Mouse (Mus musculus): ENCODE results near the gene Ccdc13. TPM values are rescaled to one million over a fixed set of nuclear protein-coding genes. Genes with fewer than 3 reads are reported as not detected.

Ccdc13 gene
- polyA plus RNA-seq, 1 experiment from 2014 or later, result not detected

DNA sequence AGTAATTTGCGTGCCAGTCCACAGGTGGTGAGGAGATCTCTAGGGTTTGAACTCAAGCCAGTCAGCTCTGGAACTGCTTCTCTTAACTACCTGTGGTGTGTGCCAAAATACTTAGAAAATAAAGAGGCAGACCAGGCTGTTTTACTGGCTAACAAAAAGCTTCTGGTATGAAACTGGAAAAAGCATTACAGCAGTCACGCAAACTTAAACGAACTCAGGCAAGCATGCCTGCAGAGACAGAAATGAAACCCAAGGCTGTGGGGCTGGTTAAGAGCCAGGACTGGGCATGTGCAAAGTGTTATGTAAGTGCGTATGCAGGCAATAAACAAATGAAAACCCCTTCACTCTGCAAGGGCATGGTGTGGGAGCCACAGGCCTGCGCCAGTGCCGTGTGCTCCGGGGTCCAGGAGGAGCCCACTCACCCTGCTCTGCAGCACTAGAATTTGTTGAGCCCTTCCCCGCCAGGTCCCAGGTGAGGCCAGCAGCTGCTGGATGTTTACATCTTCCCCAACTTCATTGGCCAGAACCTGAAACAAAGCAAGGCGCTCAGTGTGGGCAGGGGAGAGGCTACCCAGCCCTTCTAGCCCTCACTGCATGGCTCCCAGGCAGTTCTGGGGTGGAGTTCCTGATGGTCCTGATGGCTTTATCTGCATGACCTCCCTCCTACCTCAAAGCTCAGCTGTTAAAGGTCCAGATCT lies 20.0 kb downstream of the Ccdc13 start:
- Histone ChIP-seq H3K4me3 (ENCODE audit: low read depth, low read length) (no peak overlapping the region), H3K36me3 (replicated peaks; ENCODE audit: insufficient read depth, low read length) (no peaks in the 10 kb centered on the region), H3K27ac (ENCODE audit: low read depth) (no peak overlapping the region), H3K4me1 (ENCODE audit: insufficient read depth) (no peaks in the 10 kb centered on the region), H3K9me3 (ENCODE audit: low read length) (no peaks in the 10 kb centered on the region), H3K4me2 (ENCODE audit: low read depth, low read length) (no peak overlapping the region), H3K9ac (replicated peaks) (no peak overlapping the region), H3K27me3 (ENCODE audit: insufficient read depth, low read length) (no peaks in the 10 kb centered on the region)
- no peak for DNase-seq
- no peak for TF ChIP-seq EP300 (IDR thresholded peaks at IDR 0.05; ENCODE audit: low read depth)
- TF ChIP-seq CTCF (IDR thresholded peaks at IDR 0.05; ENCODE audit: low read depth), result no peak
- WGBS (ENCODE audit: insufficient replicate concordance), result 68% methylated on average over 9 of the region's 9 CpGs
- no peak for ATAC-seq

GRCm38 (mm10) chr9:121815183-121815582 lies 24.1 kb downstream of the Ccdc13 start:
- ATAC-seq (no peak), DNase-seq (no peak)
- no peak overlapping the region for H3K4me2 ChIP-seq (ENCODE audit: low read depth, low read length)
- no peak for TF ChIP-seq EP300 (IDR thresholded peaks at IDR 0.05; ENCODE audit: low read depth)
- TF ChIP-seq CTCF (IDR thresholded peaks at IDR 0.05; ENCODE audit: low read depth), result no peak
- H3K27ac ChIP-seq (ENCODE audit: low read depth), result no peak overlapping the region
- no peaks in the 10 kb centered on the region for H3K9me3 ChIP-seq (ENCODE audit: low read length)
- H3K4me1 ChIP-seq (ENCODE audit: insufficient read depth), result no peaks in the 10 kb centered on the region
- no peak overlapping the region for H3K4me3 ChIP-seq (ENCODE audit: low read depth, low read length)
- H3K9ac ChIP-seq (replicated peaks), result no peak overlapping the region
- no peaks in the 10 kb centered on the region for H3K27me3 ChIP-seq (ENCODE audit: insufficient read depth, low read length)
- H3K36me3 ChIP-seq (replicated peaks; ENCODE audit: insufficient read depth, low read length), result no peaks in the 10 kb centered on the region
- WGBS (ENCODE audit: insufficient replicate concordance), result 43% methylated on average over 6 of the region's 6 CpGs

GRCm38 (mm10) chr9:121810081-121810821 lies 29.0 kb downstream of the Ccdc13 start:
- no peak for ATAC-seq
- H3K9ac ChIP-seq (replicated peaks), result no peak overlapping the region
- no peaks in the 10 kb centered on the region for H3K27me3 ChIP-seq (ENCODE audit: insufficient read depth, low read length)
- no peaks in the 10 kb centered on the region for H3K9me3 ChIP-seq (ENCODE audit: low read length)
- no peak overlapping the region for H3K4me2 ChIP-seq (ENCODE audit: low read depth, low read length)
- DNase-seq, result no peak
- no peak overlapping the region for H3K27ac ChIP-seq (ENCODE audit: low read depth)
- no peak overlapping the region for H3K4me3 ChIP-seq (ENCODE audit: low read depth, low read length)
- H3K36me3 ChIP-seq (replicated peaks; ENCODE audit: insufficient read depth, low read length), result no peaks in the 10 kb centered on the region
- TF ChIP-seq CTCF (IDR thresholded peaks at IDR 0.05; ENCODE audit: low read depth) (no peak), EP300 (IDR thresholded peaks at IDR 0.05; ENCODE audit: low read depth) (no peak)
- no peaks in the 10 kb centered on the region for H3K4me1 ChIP-seq (ENCODE audit: insufficient read depth)
- WGBS (ENCODE audit: insufficient replicate concordance), result 63% methylated on average over 15 of the region's 15 CpGs

GRCm38 (mm10) chr9:121808511-121808910 lies 30.8 kb downstream of the Ccdc13 start:
- WGBS (ENCODE audit: insufficient replicate concordance), result 58% methylated on average over 3 of the region's 3 CpGs
- no peak overlapping the region for H3K4me2 ChIP-seq (ENCODE audit: low read depth, low read length)

GRCm38 (mm10) chr9:121807947-121808346 lies 31.3 kb downstream of the Ccdc13 start:
- Histone ChIP-seq H3K4me3 (ENCODE audit: low read depth, low read length) (no peak overlapping the region), H3K9ac (replicated peaks) (no peak overlapping the region), H3K27ac (ENCODE audit: low read depth) (no peak overlapping the region), H3K36me3 (replicated peaks; ENCODE audit: insufficient read depth, low read length) (no peaks in the 10 kb centered on the region), H3K27me3 (ENCODE audit: insufficient read depth, low read length) (no peaks in the 10 kb centered on the region), H3K4me2 (ENCODE audit: low read depth, low read length) (no peak overlapping the region), H3K4me1 (ENCODE audit: insufficient read depth) (no peaks in the 10 kb centered on the region), H3K9me3 (ENCODE audit: low read length) (no peaks in the 10 kb centered on the region)
- no peak for DNase-seq
- no peak for ATAC-seq
- TF ChIP-seq EP300 (IDR thresholded peaks at IDR 0.05; ENCODE audit: low read depth), result no peak
- TF ChIP-seq CTCF (IDR thresholded peaks at IDR 0.05; ENCODE audit: low read depth), result no peak
- 71% methylated on average over 7 of the region's 7 CpGs for WGBS (ENCODE audit: insufficient replicate concordance)

More at GRCm38 (mm10) chr9:121808511-121808910, 30.8 kb downstream of the Ccdc13 start:
- Histone ChIP-seq H3K9me3 (ENCODE audit: low read length) (no peaks in the 10 kb centered on the region), H3K27me3 (ENCODE audit: insufficient read depth, low read length) (no peaks in the 10 kb centered on the region), H3K4me3 (ENCODE audit: low read depth, low read length) (no peak overlapping the region), H3K27ac (ENCODE audit: low read depth) (no peak overlapping the region), H3K9ac (replicated peaks) (no peak overlapping the region), H3K4me1 (ENCODE audit: insufficient read depth) (no peaks in the 10 kb centered on the region), H3K36me3 (replicated peaks; ENCODE audit: insufficient read depth, low read length) (no peaks in the 10 kb centered on the region)
- no peak for TF ChIP-seq CTCF (IDR thresholded peaks at IDR 0.05; ENCODE audit: low read depth)
- TF ChIP-seq EP300 (IDR thresholded peaks at IDR 0.05; ENCODE audit: low read depth), result no peak
- ATAC-seq, result no peak
- no peak for DNase-seq

GRCm38 (mm10) chr9:121807546-121807945 lies 31.7 kb downstream of the Ccdc13 start:
- no peaks in the 10 kb centered on the region for H3K9me3 ChIP-seq (ENCODE audit: low read length)
- H3K27ac ChIP-seq (ENCODE audit: low read depth), result no peak overlapping the region
- H3K4me3 ChIP-seq (ENCODE audit: low read depth, low read length), result no peak overlapping the region
- no peaks in the 10 kb centered on the region for H3K4me1 ChIP-seq (ENCODE audit: insufficient read depth)
- TF ChIP-seq EP300 (IDR thresholded peaks at IDR 0.05; ENCODE audit: low read depth), result no peak
- TF ChIP-seq CTCF (IDR thresholded peaks at IDR 0.05; ENCODE audit: low read depth), result no peak
- H3K4me2 ChIP-seq (ENCODE audit: low read depth, low read length), result no peak overlapping the region
- no peak for DNase-seq
- 78% methylated on average over 1 of the region's 1 CpGs for WGBS (ENCODE audit: insufficient replicate concordance)
- H3K27me3 ChIP-seq (ENCODE audit: insufficient read depth, low read length), result no peaks in the 10 kb centered on the region
- ATAC-seq, result no peak
- H3K36me3 ChIP-seq (replicated peaks; ENCODE audit: insufficient read depth, low read length), result no peaks in the 10 kb centered on the region
- no peak overlapping the region for H3K9ac ChIP-seq (replicated peaks)
